Mouse (Mus musculus) MEL (cell line): ENCODE data around the gene Gm45213. TPM values are rescaled to one million over a fixed set of nuclear protein-coding genes. Genes with fewer than 3 reads are reported as not detected.
A peak's percentile ranks its signal among the peaks of the same experiment; 100 is the strongest.

Experiments
- DNase-seq: peaks from one replicate; pipeline ENCODE4 v3.0.0; 2011; ENCODE audit warnings: low read depth, low spot score
- H3K27ac ChIP-seq: 2 replicates; pipeline ENCODE4 v1.5.1; 2012; ENCODE audit warnings: low read depth, mild to moderate bottlenecking, control low read depth, low read length, moderate library complexity; ENCODE audit not compliant: control insufficient read depth
- H3K27me3 ChIP-seq, 2 experiments: fragments of 150-350 bp in 1 of 2; sonication (generic) in 1 of 2; 2 replicates each; pipeline ENCODE4 v1.6.1; 2012; ENCODE audit warnings: low read length in 2 of 2, mild to moderate bottlenecking in 2 of 2, improper control_type of control experiment in 1 of 2, moderate library complexity in 1 of 2; ENCODE audit not compliant: insufficient read depth in 2 of 2, control insufficient read depth in 1 of 2
- H3K36me3 ChIP-seq, 2 experiments: 2 replicates each; pipeline ENCODE4 v1.6.1; 2012 to 2014; ENCODE audit warnings: low read length in 2 of 2, improper control_type of control experiment in 1 of 2, inconsistent platforms in 1 of 2, mild to moderate bottlenecking in 1 of 2; ENCODE audit not compliant: insufficient read depth in 2 of 2, control insufficient read depth in 1 of 2
- H3K4me1 ChIP-seq, 2 experiments: fragments of 150-350 bp in 1 of 2; sonication (generic) in 1 of 2; 2 replicates each; pipeline ENCODE4 v1.6.1; 2012; ENCODE audit warnings: low read length in 2 of 2, improper control_type of control experiment in 1 of 2, mild to moderate bottlenecking in 1 of 2; ENCODE audit not compliant: insufficient read depth in 2 of 2, control insufficient read depth in 1 of 2
- H3K4me3 ChIP-seq, 2 experiments: fragments of 150-350 bp in 1 of 2; sonication (generic) in 1 of 2; 2 replicates each; pipeline ENCODE4 v1.5.1; 2012; ENCODE audit warnings: low read depth in 2 of 2, low read length in 2 of 2, mild to moderate bottlenecking in 2 of 2, moderate library complexity in 2 of 2, control low read depth in 1 of 2, improper control_type of control experiment in 1 of 2; ENCODE audit not compliant: control insufficient read depth in 1 of 2, insufficient read depth in 1 of 2
- H3K79me2 ChIP-seq: 2 replicates; pipeline ENCODE4 v1.6.1; 2012; ENCODE audit warnings: mild to moderate bottlenecking, low read length, moderate library complexity; ENCODE audit not compliant: control insufficient read depth, poor library complexity, insufficient read depth
- H3K9ac ChIP-seq: 2 replicates; pipeline ENCODE4 v1.6.1; 2012; ENCODE audit warnings: low read depth, mild to moderate bottlenecking, control low read depth, low read length, moderate library complexity; ENCODE audit not compliant: control insufficient read depth, poor library complexity, severe bottlenecking
- H3K9me3 ChIP-seq: fragments of 150-350 bp; sonication (generic); replicated peaks from 2 replicates; pipeline ENCODE4 v1.6.1; 2012; ENCODE audit warnings: mild to moderate bottlenecking, low read length, improper control_type of control experiment, moderate library complexity; ENCODE audit not compliant: insufficient read depth
- CHD1 ChIP-seq: IDR thresholded peaks from 2 replicates; pipeline ENCODE4 v1.6.1; 2012; ENCODE audit warnings: low read depth, mild to moderate bottlenecking, inconsistent platforms, low read length, improper control_type of control experiment
- E2F4 ChIP-seq: IDR thresholded peaks from 2 replicates; pipeline ENCODE4 v1.6.1; 2011; ENCODE audit warnings: low read depth, low read length, improper control_type of control experiment, borderline replicate concordance
- ELF1 ChIP-seq: IDR thresholded peaks from 2 replicates; pipeline ENCODE4 v1.6.1; 2014; ENCODE audit warnings: low read depth, mild to moderate bottlenecking, inconsistent platforms, low read length, improper control_type of control experiment, moderate library complexity
- EP300 ChIP-seq, 2 experiments: IDR thresholded peaks; 2 replicates each; pipeline ENCODE4 v1.6.1; 2011; ENCODE audit warnings: improper control_type of control experiment in 2 of 2, low read length in 2 of 2, low read depth in 1 of 2, mild to moderate bottlenecking in 1 of 2
- GABPA ChIP-seq: IDR thresholded peaks from 2 replicates; pipeline ENCODE4 v1.6.1; 2012; ENCODE audit warnings: low read depth, mild to moderate bottlenecking, inconsistent platforms, low read length, improper control_type of control experiment, moderate library complexity
- GATA1 ChIP-seq: IDR thresholded peaks from 2 replicates; pipeline ENCODE4 v1.6.1; 2011; ENCODE audit warnings: low read depth, low read length, improper control_type of control experiment
- HCFC1 ChIP-seq: IDR thresholded peaks from 2 replicates; pipeline ENCODE4 v1.6.1; 2012; ENCODE audit warnings: low read depth, mild to moderate bottlenecking, inconsistent platforms, low read length, improper control_type of control experiment, moderate library complexity
- KAT2A ChIP-seq: conservative IDR thresholded peaks from 2 replicates; pipeline ENCODE4 v1.6.1; 2012; ENCODE audit warnings: low read depth, low read length, improper control_type of control experiment, inconsistent platforms
- MAFK ChIP-seq: IDR thresholded peaks from 2 replicates; pipeline ENCODE4 v1.6.1; 2011; ENCODE audit warnings: low read depth, mild to moderate bottlenecking, low read length, improper control_type of control experiment, borderline replicate concordance
- MEF2A ChIP-seq: IDR thresholded peaks from 2 replicates; pipeline ENCODE4 v1.6.1; 2014; ENCODE audit warnings: low read depth, mild to moderate bottlenecking, inconsistent platforms, low read length, improper control_type of control experiment; ENCODE audit not compliant: poor library complexity, insufficient replicate concordance, severe bottlenecking; ENCODE audit errors: extremely low read depth
- MXI1 ChIP-seq: IDR thresholded peaks from 2 replicates; pipeline ENCODE4 v1.6.1; 2011; ENCODE audit warnings: mild to moderate bottlenecking, low read depth, low read length, improper control_type of control experiment
- NELFE ChIP-seq: IDR thresholded peaks from 2 replicates; pipeline ENCODE4 v1.6.1; 2011; ENCODE audit warnings: low read depth, low read length, improper control_type of control experiment
- NRF1 ChIP-seq: IDR thresholded peaks from 2 replicates; pipeline ENCODE4 v1.6.1; 2014; ENCODE audit warnings: low read depth, mild to moderate bottlenecking, inconsistent platforms, low read length, improper control_type of control experiment, moderate library complexity; ENCODE audit not compliant: poor library complexity, insufficient read depth, severe bottlenecking
- POLR2A ChIP-seq, 2 experiments: IDR thresholded peaks; 2 replicates each; pipeline ENCODE4 v1.6.1; 2011 to 2012; ENCODE audit warnings: low read length in 2 of 2, mild to moderate bottlenecking in 2 of 2, control low read depth in 1 of 2, improper control_type of control experiment in 1 of 2, low read depth in 1 of 2, moderate library complexity in 1 of 2; ENCODE audit not compliant: control insufficient read depth in 1 of 2, insufficient read depth in 1 of 2, poor library complexity in 1 of 2
- POLR2AphosphoS2 ChIP-seq: IDR thresholded peaks from 2 replicates; pipeline ENCODE4 v1.6.1; 2011; ENCODE audit warnings: low read length, improper control_type of control experiment
- POLR2AphosphoS5 ChIP-seq: IDR thresholded peaks from 2 replicates; pipeline ENCODE4 v1.6.1; 2012; ENCODE audit warnings: low read depth, borderline replicate concordance, mild to moderate bottlenecking, inconsistent platforms, low read length, moderate library complexity, mixed read lengths
- RAD21 ChIP-seq: IDR thresholded peaks from 2 replicates; pipeline ENCODE4 v1.6.1; 2011; ENCODE audit warnings: mild to moderate bottlenecking, low read depth, low read length, improper control_type of control experiment
- RCOR1 ChIP-seq: IDR thresholded peaks from 2 replicates; pipeline ENCODE4 v1.6.1; 2012; ENCODE audit warnings: low read depth, mild to moderate bottlenecking, inconsistent platforms, low read length, improper control_type of control experiment
- SIN3A ChIP-seq: IDR thresholded peaks from 2 replicates; pipeline ENCODE4 v1.6.1; 2012; ENCODE audit warnings: low read length, improper control_type of control experiment, inconsistent platforms
- TCF12 ChIP-seq: IDR thresholded peaks from 2 replicates; pipeline ENCODE4 v1.6.1; 2014; ENCODE audit warnings: low read depth, mild to moderate bottlenecking, inconsistent platforms, low read length, improper control_type of control experiment, moderate library complexity
- USF1 ChIP-seq: IDR thresholded peaks from 2 replicates; pipeline ENCODE4 v1.6.1; 2014; ENCODE audit warnings: low read depth, mild to moderate bottlenecking, inconsistent platforms, low read length, improper control_type of control experiment, moderate library complexity
- USF2 ChIP-seq, 2 experiments: IDR thresholded peaks; 2 replicates each; pipeline ENCODE4 v1.6.1; 2011 to 2012; ENCODE audit warnings: improper control_type of control experiment in 2 of 2, low read length in 2 of 2, borderline replicate concordance in 1 of 2, inconsistent platforms in 1 of 2, low read depth in 1 of 2, mild to moderate bottlenecking in 1 of 2; ENCODE audit not compliant: insufficient read depth in 1 of 2
- ZC3H11A ChIP-seq: IDR thresholded peaks from 2 replicates; pipeline ENCODE4 v1.6.1; 2012; ENCODE audit warnings: low read depth, mild to moderate bottlenecking, inconsistent platforms, low read length, improper control_type of control experiment
- ZKSCAN1 ChIP-seq: IDR thresholded peaks from 2 replicates; pipeline ENCODE4 v1.6.1; 2012; ENCODE audit warnings: low read depth, mild to moderate bottlenecking, inconsistent platforms, low read length, improper control_type of control experiment, moderate library complexity
- ZNF384 ChIP-seq: IDR thresholded peaks from 2 replicates; pipeline ENCODE4 v1.6.1; 2012; ENCODE audit warnings: low read depth, mild to moderate bottlenecking, inconsistent platforms, low read length, improper control_type of control experiment
- polyA plus RNA-seq, 2 experiments: library from polyadenylated mRNA; stranded (reverse) in 1 of 2; unstranded in 1 of 2; fragments of >175 nt in 1 of 2; fragments of >200 nt in 1 of 2; gene quantifications; 2 replicates each; pipeline versions ENCODE4 v1.2.1 to v1.2.4; 2012; ENCODE audit warnings: low replicate concordance in 2 of 2, low read depth in 1 of 2; ENCODE audit not compliant: insufficient read length in 2 of 2, insufficient read depth in 1 of 2, missing spikeins in 1 of 2
- total RNA-seq: library from RNA; depleted of rRNA; stranded (reverse); fragments of 300-350 nt; gene quantifications from 2 replicates; pipeline ENCODE4 v1.2.3, GENCODE M21; 2012

The Gm45213 gene
- total and polyA plus RNA-seq, 3 experiments: not detected

DNA sequence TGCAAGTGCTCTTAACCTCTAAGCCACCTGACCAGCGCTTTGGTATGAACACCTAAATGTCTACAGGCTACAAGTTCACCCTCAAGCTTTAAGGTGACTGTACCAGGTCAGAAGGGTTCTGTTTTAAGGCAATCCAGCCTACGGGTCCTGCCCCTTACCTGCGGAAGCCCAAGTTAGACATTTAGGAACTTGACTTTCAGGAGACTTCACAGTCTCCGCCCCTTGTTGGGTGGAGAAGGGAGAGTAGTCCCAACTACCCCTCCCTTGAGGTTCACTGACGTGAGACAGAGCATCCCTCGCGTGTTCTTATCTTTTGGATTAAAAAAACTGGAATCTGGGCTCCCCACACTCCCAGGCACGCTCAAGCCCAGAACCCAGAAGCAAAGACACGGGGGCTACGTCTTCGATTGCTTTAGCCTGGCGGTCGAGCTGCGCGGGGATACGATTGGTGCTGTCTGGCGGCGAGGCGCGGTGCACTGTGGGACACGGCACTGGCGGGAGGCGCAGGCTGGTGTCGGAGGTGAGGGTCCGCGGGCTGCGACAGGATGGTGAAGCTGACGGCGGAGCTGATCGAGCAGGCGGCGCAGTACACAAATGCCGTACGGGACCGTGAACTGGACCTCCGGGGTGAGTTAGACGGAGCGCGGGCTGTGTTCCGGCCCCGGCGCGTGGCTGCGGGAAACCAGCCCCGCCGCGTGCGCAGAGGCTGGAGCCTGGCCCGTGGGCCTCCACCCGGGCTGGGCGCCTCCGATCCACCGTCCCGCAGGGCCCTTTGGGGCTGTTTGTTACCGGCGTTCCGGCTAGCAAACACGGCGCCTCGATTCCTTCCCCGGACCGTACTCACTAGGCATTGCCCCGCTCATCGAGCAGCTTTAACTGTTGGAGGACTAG, 16.9 kb downstream of the Gm45213 start (continued):
- no peak for TF ChIP-seq USF2 (IDR thresholded peaks at IDR 0.05; ENCODE audit: borderline replicate concordance in 1 of 2, insufficient read depth in 1 of 2, low read depth in 1 of 2, low read length in 2 of 2)
- TF ChIP-seq ELF1: peak; percentile 77
- no peak; the same call in 1 of the 2 replicates for TF ChIP-seq E2F4
- TF ChIP-seq TCF12: peak; percentile 77
- no peak; the same call in 1 of the 2 replicates for TF ChIP-seq RCOR1
- no peak for TF ChIP-seq MEF2A
- TF ChIP-seq RAD21: no peak
- no peak for TF ChIP-seq MAFK
- TF ChIP-seq NRF1: no peak; the same call in 1 of the 2 replicates
- no peak for TF ChIP-seq ZC3H11A
- TF ChIP-seq POLR2AphosphoS5: no peak; the same call in 1 of the 2 replicates
- peak; percentile 96 for TF ChIP-seq HCFC1
- TF ChIP-seq ZNF384: 0 out of 2 replicates have a peak, but pooled peaks have one; percentile 11
- no peak for TF ChIP-seq EP300 (IDR thresholded peaks at IDR 0.05; ENCODE audit: low read depth in 1 of 2, low read length in 2 of 2)
- peak; percentile 80 for TF ChIP-seq KAT2A
- TF ChIP-seq POLR2AphosphoS2: peak; percentile 76
- TF ChIP-seq GABPA: no peak
- TF ChIP-seq SIN3A: peak; percentile 97
- TF ChIP-seq NELFE: peak; percentile 80
- no peak for TF ChIP-seq CHD1
- TF ChIP-seq ZKSCAN1: no peak
- TF ChIP-seq GATA1: peak; percentile 17; the same call in 1 of the 2 replicates

DNA sequence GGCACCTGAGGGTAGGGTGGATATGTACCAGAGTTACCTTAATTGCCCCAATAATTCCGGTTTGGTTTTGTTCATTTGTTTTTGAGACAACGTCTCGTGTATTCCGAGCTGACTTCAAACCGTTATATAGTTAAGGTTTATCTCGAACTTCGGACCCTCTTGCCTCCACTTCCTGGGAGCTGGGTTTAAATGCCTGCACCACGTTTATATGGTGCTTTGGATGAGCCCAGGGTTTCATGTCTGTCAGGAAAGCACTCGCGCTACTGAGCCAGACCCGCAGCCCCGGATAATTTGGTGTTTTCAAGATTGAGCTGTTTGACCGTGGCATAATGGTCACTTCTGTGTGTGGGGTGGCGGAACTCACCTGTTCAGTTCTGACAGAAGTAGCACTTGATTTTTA, 17.7 kb downstream of the Gm45213 start:
- peak; percentile 57 for DNase-seq
- H3K27ac ChIP-seq: peak overlapping the region; percentile 48
- peak overlapping the region; percentile 92 for H3K9ac ChIP-seq
- H3K9me3 ChIP-seq: no peaks in the 10 kb centered on the region
- peaks cover 40% of the 10 kb centered on the region for H3K79me2 ChIP-seq
- H3K4me3 ChIP-seq: peak overlapping the region; percentile 82 to 90
- peaks cover 19 to 24% of the 10 kb centered on the region in 2 experiments for H3K36me3 ChIP-seq
- no peaks in the 10 kb centered on the region for H3K27me3 ChIP-seq
- peaks cover 0 to 14% of the 10 kb centered on the region in 2 experiments; a peak in 2 of 4 replicates for H3K4me1 ChIP-seq
- TF ChIP-seq HCFC1 (no peak), POLR2A (IDR thresholded peaks at IDR 0.05; ENCODE audit: control insufficient read depth in 1 of 2, insufficient read depth in 1 of 2, low read depth in 1 of 2, low read length in 2 of 2, poor library complexity in 1 of 2) (no peak), MXI1 (peak; percentile 84), USF1 (no peak), ZC3H11A (no peak)
